Mouse (Mus musculus) MEL (cell line): ENCODE results near the gene Stk16. TPM values are rescaled to one million over a fixed set of nuclear protein-coding genes. Genes with fewer than 3 reads are reported as not detected.

ENCODE experiments used
- DNase-seq: peaks from one replicate; pipeline ENCODE4 v3.0.0; 2011; ENCODE audit warnings: low read depth, low spot score
- H3K27ac ChIP-seq: 2 replicates; pipeline ENCODE4 v1.5.1; 2012; ENCODE audit warnings: low read depth, mild to moderate bottlenecking, control low read depth, low read length, moderate library complexity; ENCODE audit not compliant: control insufficient read depth
- H3K27me3 ChIP-seq, 2 experiments: fragments of 150-350 bp in 1 of 2; sonication (generic) in 1 of 2; 2 replicates each; pipeline ENCODE4 v1.6.1; 2012; ENCODE audit warnings: low read length in 2 of 2, mild to moderate bottlenecking in 2 of 2, improper control_type of control experiment in 1 of 2, moderate library complexity in 1 of 2; ENCODE audit not compliant: insufficient read depth in 2 of 2, control insufficient read depth in 1 of 2
- H3K36me3 ChIP-seq, 2 experiments: 2 replicates each; pipeline ENCODE4 v1.6.1; 2012 to 2014; ENCODE audit warnings: low read length in 2 of 2, improper control_type of control experiment in 1 of 2, inconsistent platforms in 1 of 2, mild to moderate bottlenecking in 1 of 2; ENCODE audit not compliant: insufficient read depth in 2 of 2, control insufficient read depth in 1 of 2
- H3K4me1 ChIP-seq, 2 experiments: fragments of 150-350 bp in 1 of 2; sonication (generic) in 1 of 2; 2 replicates each; pipeline ENCODE4 v1.6.1; 2012; ENCODE audit warnings: low read length in 2 of 2, improper control_type of control experiment in 1 of 2, mild to moderate bottlenecking in 1 of 2; ENCODE audit not compliant: insufficient read depth in 2 of 2, control insufficient read depth in 1 of 2
- H3K4me3 ChIP-seq, 2 experiments: fragments of 150-350 bp in 1 of 2; sonication (generic) in 1 of 2; 2 replicates each; pipeline ENCODE4 v1.5.1; 2012; ENCODE audit warnings: low read depth in 2 of 2, low read length in 2 of 2, mild to moderate bottlenecking in 2 of 2, moderate library complexity in 2 of 2, control low read depth in 1 of 2, improper control_type of control experiment in 1 of 2; ENCODE audit not compliant: control insufficient read depth in 1 of 2, insufficient read depth in 1 of 2
- H3K79me2 ChIP-seq: 2 replicates; pipeline ENCODE4 v1.6.1; 2012; ENCODE audit warnings: mild to moderate bottlenecking, low read length, moderate library complexity; ENCODE audit not compliant: control insufficient read depth, poor library complexity, insufficient read depth
- H3K9ac ChIP-seq: 2 replicates; pipeline ENCODE4 v1.6.1; 2012; ENCODE audit warnings: low read depth, mild to moderate bottlenecking, control low read depth, low read length, moderate library complexity; ENCODE audit not compliant: control insufficient read depth, poor library complexity, severe bottlenecking
- H3K9me3 ChIP-seq: fragments of 150-350 bp; sonication (generic); replicated peaks from 2 replicates; pipeline ENCODE4 v1.6.1; 2012; ENCODE audit warnings: mild to moderate bottlenecking, low read length, improper control_type of control experiment, moderate library complexity; ENCODE audit not compliant: insufficient read depth
- CHD1 ChIP-seq: IDR thresholded peaks from 2 replicates; pipeline ENCODE4 v1.6.1; 2012; ENCODE audit warnings: low read depth, mild to moderate bottlenecking, inconsistent platforms, low read length, improper control_type of control experiment
- CHD2 ChIP-seq: IDR thresholded peaks from 2 replicates; pipeline ENCODE4 v1.6.1; 2011; ENCODE audit warnings: low read length, improper control_type of control experiment
- E2F4 ChIP-seq: IDR thresholded peaks from 2 replicates; pipeline ENCODE4 v1.6.1; 2011; ENCODE audit warnings: low read depth, low read length, improper control_type of control experiment, borderline replicate concordance
- ELF1 ChIP-seq: IDR thresholded peaks from 2 replicates; pipeline ENCODE4 v1.6.1; 2014; ENCODE audit warnings: low read depth, mild to moderate bottlenecking, inconsistent platforms, low read length, improper control_type of control experiment, moderate library complexity
- EP300 ChIP-seq, 2 experiments: IDR thresholded peaks; 2 replicates each; pipeline ENCODE4 v1.6.1; 2011; ENCODE audit warnings: improper control_type of control experiment in 2 of 2, low read length in 2 of 2, low read depth in 1 of 2, mild to moderate bottlenecking in 1 of 2
- ETS1 ChIP-seq: IDR thresholded peaks from 2 replicates; pipeline ENCODE4 v1.6.1; 2012; ENCODE audit warnings: low read depth, mild to moderate bottlenecking, inconsistent platforms, low read length, improper control_type of control experiment, moderate library complexity
- GABPA ChIP-seq: IDR thresholded peaks from 2 replicates; pipeline ENCODE4 v1.6.1; 2012; ENCODE audit warnings: low read depth, mild to moderate bottlenecking, inconsistent platforms, low read length, improper control_type of control experiment, moderate library complexity
- HCFC1 ChIP-seq: IDR thresholded peaks from 2 replicates; pipeline ENCODE4 v1.6.1; 2012; ENCODE audit warnings: low read depth, mild to moderate bottlenecking, inconsistent platforms, low read length, improper control_type of control experiment, moderate library complexity
- KAT2A ChIP-seq: conservative IDR thresholded peaks from 2 replicates; pipeline ENCODE4 v1.6.1; 2012; ENCODE audit warnings: low read depth, low read length, improper control_type of control experiment, inconsistent platforms
- MAX ChIP-seq: IDR thresholded peaks from 2 replicates; pipeline ENCODE4 v1.6.1; 2011; ENCODE audit warnings: low read length, improper control_type of control experiment
- MAZ ChIP-seq: IDR thresholded peaks from 2 replicates; pipeline ENCODE4 v1.6.1; 2012; ENCODE audit warnings: low read depth, mild to moderate bottlenecking, inconsistent platforms, low read length, improper control_type of control experiment
- MXI1 ChIP-seq: IDR thresholded peaks from 2 replicates; pipeline ENCODE4 v1.6.1; 2011; ENCODE audit warnings: mild to moderate bottlenecking, low read depth, low read length, improper control_type of control experiment
- MYB ChIP-seq: IDR thresholded peaks from 2 replicates; pipeline ENCODE4 v1.6.1; 2011; ENCODE audit warnings: mild to moderate bottlenecking, low read depth, low read length, improper control_type of control experiment
- MYC ChIP-seq: IDR thresholded peaks from 2 replicates; pipeline ENCODE4 v1.6.1; 2011; ENCODE audit warnings: low read depth, mild to moderate bottlenecking, low read length, improper control_type of control experiment, moderate library complexity
- POLR2AphosphoS5 ChIP-seq: IDR thresholded peaks from 2 replicates; pipeline ENCODE4 v1.6.1; 2012; ENCODE audit warnings: low read depth, borderline replicate concordance, mild to moderate bottlenecking, inconsistent platforms, low read length, moderate library complexity, mixed read lengths
- RCOR1 ChIP-seq: IDR thresholded peaks from 2 replicates; pipeline ENCODE4 v1.6.1; 2012; ENCODE audit warnings: low read depth, mild to moderate bottlenecking, inconsistent platforms, low read length, improper control_type of control experiment
- SIN3A ChIP-seq: IDR thresholded peaks from 2 replicates; pipeline ENCODE4 v1.6.1; 2012; ENCODE audit warnings: low read length, improper control_type of control experiment, inconsistent platforms
- TAL1 ChIP-seq: IDR thresholded peaks from 2 replicates; pipeline ENCODE4 v1.6.1; 2012; ENCODE audit warnings: mild to moderate bottlenecking, inconsistent platforms, low read length, moderate library complexity, mixed read lengths
- USF1 ChIP-seq: IDR thresholded peaks from 2 replicates; pipeline ENCODE4 v1.6.1; 2014; ENCODE audit warnings: low read depth, mild to moderate bottlenecking, inconsistent platforms, low read length, improper control_type of control experiment, moderate library complexity
- ZMIZ1 ChIP-seq: IDR thresholded peaks from 2 replicates; pipeline ENCODE4 v1.6.1; 2012; ENCODE audit warnings: low read depth, mild to moderate bottlenecking, inconsistent platforms, low read length, improper control_type of control experiment, moderate library complexity
- polyA plus RNA-seq, 2 experiments: library from polyadenylated mRNA; stranded (reverse) in 1 of 2; unstranded in 1 of 2; fragments of >175 nt in 1 of 2; fragments of >200 nt in 1 of 2; gene quantifications; 2 replicates each; pipeline versions ENCODE4 v1.2.1 to v1.2.4; 2012; ENCODE audit warnings: low replicate concordance in 2 of 2, low read depth in 1 of 2; ENCODE audit not compliant: insufficient read length in 2 of 2, insufficient read depth in 1 of 2, missing spikeins in 1 of 2
- total RNA-seq: library from RNA; depleted of rRNA; stranded (reverse); fragments of 300-350 nt; gene quantifications from 2 replicates; pipeline ENCODE4 v1.2.3, GENCODE M21; 2012

Gene Stk16
- total and polyA plus RNA-seq, 3 experiments = 110 to 154 TPM; not detected in 1

- TF ChIP-seq MYB = peak; percentile 11; the same call in 1 of the 2 replicates
Measured at GRCm38 (mm10) chr1:75236117-75237050, 25.7 kb downstream of the Stk16 start, which contains the start of gene Dnajb2 (continued).

GRCm38 (mm10) chr1:75239591-75239990, 29.0 kb downstream of the Stk16 start:
- Histone ChIP-seq H3K27me3 (no peaks in the 10 kb centered on the region), H3K27ac (no peak overlapping the region), H3K9me3 (no peaks in the 10 kb centered on the region), H3K4me3 (no peak overlapping the region), H3K79me2 (no peaks in the 10 kb centered on the region; the same call in 1 of the 2 replicates), H3K36me3 (peaks cover 0 to 10% of the 10 kb centered on the region in 2 experiments; a peak in 2 of 4 replicates), H3K4me1 (peaks cover 8% of the 10 kb centered on the region in 2 experiments), H3K9ac (no peak overlapping the region)
- DNase-seq = no peak
- TF ChIP-seq ZMIZ1 (no peak), MAZ (no peak), TAL1 (no peak), MYC (no peak), MXI1 (no peak), ELF1 (no peak)

- no peak overlapping the region for H3K9ac ChIP-seq
- TF ChIP-seq ETS1 = no peak
- no peak for TF ChIP-seq RCOR1
- no peak for TF ChIP-seq HCFC1
- no peak for TF ChIP-seq USF1
- TF ChIP-seq CHD1 = no peak
- TF ChIP-seq GABPA = no peak
- TF ChIP-seq E2F4 = no peak
- TF ChIP-seq POLR2AphosphoS5 = no peak
- TF ChIP-seq SIN3A = no peak
- no peak for TF ChIP-seq EP300 (IDR thresholded peaks at IDR 0.05; ENCODE audit: low read depth in 1 of 2, low read length in 2 of 2)
- TF ChIP-seq MYB = no peak
- no peak for TF ChIP-seq MAX
- TF ChIP-seq KAT2A = no peak
- TF ChIP-seq MYC = no peak
- no peak for TF ChIP-seq ELF1
- no peak for TF ChIP-seq CHD2
- TF ChIP-seq MAZ = no peak
- H3K27ac ChIP-seq = no peak overlapping the region
- no peaks in the 10 kb centered on the region for H3K9me3 ChIP-seq
- no peaks in the 10 kb centered on the region for H3K27me3 ChIP-seq
- H3K4me1 ChIP-seq = no peaks in the 10 kb centered on the region
- H3K79me2 ChIP-seq = no peaks in the 10 kb centered on the region
- DNase-seq = no peak
- H3K36me3 ChIP-seq = no peaks in the 10 kb centered on the region
- no peak overlapping the region for H3K4me3 ChIP-seq
Measured at GRCm38 (mm10) chr1:75243411-75243810, 32.8 kb downstream of the Stk16 start.
